Mouse (Mus musculus) heart, adult 2 months (tissue): Measurements from ENCODE around the gene Rnf220.

ENCODE experiments used
- CTCF ChIP-seq: fragments of 200-600 bp; IDR thresholded peaks from 2 replicates; pipeline ENCODE4 v1.8.1; 2022; ENCODE audit warnings: antibody characterized with exemption, mild to moderate bottlenecking, moderate library complexity
- POLR2A ChIP-seq: fragments of 200-500 bp; IDR thresholded peaks from 2 replicates; pipeline ENCODE4 v1.6.1; 2011; ENCODE audit warnings: mild to moderate bottlenecking, low read depth, low read length, control low read depth; ENCODE audit not compliant: insufficient read depth

- TF ChIP-seq CTCF: no peak
- 0 out of 2 replicates have a peak, but pooled peaks have one; percentile 23 for TF ChIP-seq POLR2A
Observed at GRCm38 (mm10) chr4:117352071-117352470, 144.8 kb downstream of the Rnf220 start.
